Mouse (Mus musculus) heart, embryonic 14.5 days (tissue): ENCODE measurements around the gene Gipc1. TPM values are rescaled to one million over a fixed set of nuclear protein-coding genes. Genes with fewer than 3 reads are reported as not detected.
A peak's percentile ranks its signal among the peaks of the same experiment; 100 is the strongest.

ENCODE experiments used
- ATAC-seq: fragments of 200-750 bp; cut with Nextera tagmentation; 2 replicates; pipeline ENCODE4 v1.8.0; 2017; ENCODE audit warnings: low read depth, moderate TSS enrichment; ENCODE audit not compliant: insufficient number of reproducible peaks, insufficient read depth, low FRiP score
- H3K27ac ChIP-seq, 2 experiments: fragments of 200-500 bp in 1 of 2; fragments of 300-500 bp in 1 of 2; sonication (generic) in 1 of 2; replicated peaks in 1 of 2; 2 replicates each; pipeline ENCODE4 v1.5.1; 2012 to 2014; ENCODE audit warnings: low read depth in 2 of 2, low read length in 2 of 2, control low read depth in 1 of 2, mild to moderate bottlenecking in 1 of 2, mixed read lengths in 1 of 2; ENCODE audit not compliant: control insufficient read depth in 1 of 2, insufficient read depth in 1 of 2
- H3K27me3 ChIP-seq: fragments of 300-500 bp; sonication (generic); 2 replicates; pipeline ENCODE4 v1.6.1; 2014; ENCODE audit warnings: mild to moderate bottlenecking, low read length, control low read depth; ENCODE audit not compliant: control insufficient read depth, insufficient read depth
- H3K36me3 ChIP-seq: fragments of 300-500 bp; sonication (generic); 2 replicates; pipeline ENCODE4 v1.6.1; 2014; ENCODE audit warnings: mild to moderate bottlenecking, control low read depth, low read length, mixed read lengths; ENCODE audit not compliant: control insufficient read depth, insufficient read depth
- H3K4me1 ChIP-seq, 2 experiments: fragments of 200-500 bp in 1 of 2; fragments of 300-500 bp in 1 of 2; sonication (generic) in 1 of 2; 2 replicates each; pipeline ENCODE4 v1.6.1; 2012 to 2014; ENCODE audit warnings: low read length in 2 of 2, control low read depth in 1 of 2, mixed read lengths in 1 of 2; ENCODE audit not compliant: control insufficient read depth in 2 of 2, insufficient read depth in 2 of 2
- H3K4me2 ChIP-seq: fragments of 300-500 bp; sonication (generic); 2 replicates; pipeline ENCODE4 v1.6.1; 2014; ENCODE audit warnings: mild to moderate bottlenecking, low read length
- H3K4me3 ChIP-seq, 2 experiments: fragments of 200-500 bp in 1 of 2; fragments of 300-500 bp in 1 of 2; sonication (generic) in 1 of 2; 2 replicates each; pipeline ENCODE4 v1.5.1; 2012 to 2014; ENCODE audit warnings: low read length in 2 of 2, mild to moderate bottlenecking in 2 of 2, control low read depth in 1 of 2, low read depth in 1 of 2, moderate library complexity in 1 of 2; ENCODE audit not compliant: control insufficient read depth in 1 of 2, insufficient read depth in 1 of 2
- H3K9ac ChIP-seq: fragments of 300-500 bp; sonication (generic); 2 replicates; pipeline ENCODE4 v1.6.1; 2014; ENCODE audit warnings: mild to moderate bottlenecking, low read length
- H3K9me3 ChIP-seq: fragments of 300-500 bp; sonication (generic); 2 replicates; pipeline ENCODE4 v1.6.1; 2016; ENCODE audit warnings: low read length, control low read depth; ENCODE audit not compliant: control insufficient read depth
- WGBS: fragments of 180-500 bp; shearing (Covaris S2); extraction: QIAGEN DNeasy Blood & Tissue Kit; methylation state at CpG from one replicate; pipeline ENCODE4 v1.1.7; 2014; 5-methylcytosine and 5-hydroxymethylcytosine counted together
- polyA plus RNA-seq: library from polyadenylated mRNA; unstranded; fragments of >200 nt; fragmentation: Nextera tagmentation; extraction: Ambion mirVana; gene quantifications from 2 replicates; pipeline ENCODE4 v1.2.1, GENCODE M21; 2014

Gipc1 gene
- polyA plus RNA-seq, 1 experiment from 2014 or later = 139 TPM

- ATAC-seq = peak; percentile 41
- H3K4me1 ChIP-seq = peaks cover 30 to 50% of the 10 kb centered on the region in 2 experiments
- no peaks in the 10 kb centered on the region for H3K9me3 ChIP-seq
- H3K9ac ChIP-seq = 0 out of 2 replicates have a peak overlapping the region, but pooled peaks have one; percentile 12
- peaks cover 21% of the 10 kb centered on the region for H3K36me3 ChIP-seq
- peak overlapping the region; percentile 37 to 46; a peak in 2 of 4 replicates for H3K27ac ChIP-seq
- H3K4me3 ChIP-seq = no peak overlapping the region
- no peaks in the 10 kb centered on the region; the same call in 1 of the 2 replicates for H3K27me3 ChIP-seq
- H3K4me2 ChIP-seq = 0 out of 2 replicates have a peak overlapping the region, but pooled peaks have one; percentile 15
- WGBS = 6% methylated on average over 4 of the region's 4 CpGs
Observed at GRCm38 (mm10) chr8:83662421-83662826, 9.9 kb downstream of the Gipc1 start.

GRCm38 (mm10) chr8:83664096-83664495, 11.6 kb downstream of the Gipc1 start:
- Histone ChIP-seq H3K4me3 (no peak overlapping the region), H3K4me2 (no peak overlapping the region), H3K27ac (no peak overlapping the region), H3K27me3 (peaks cover 7% of the 10 kb centered on the region; the same call in 1 of the 2 replicates), H3K9me3 (no peaks in the 10 kb centered on the region), H3K36me3 (peaks cover 23% of the 10 kb centered on the region), H3K4me1 (peaks cover 43 to 61% of the 10 kb centered on the region in 2 experiments), H3K9ac (no peak overlapping the region)
- ATAC-seq = no peak
- WGBS = 92% methylated on average over 13 of the region's 13 CpGs

- H3K4me1 ChIP-seq = peaks cover 43 to 58% of the 10 kb centered on the region in 2 experiments
Observed at GRCm38 (mm10) chr8:83664931-83665625, 12.6 kb downstream of the Gipc1 start.

GRCm38 (mm10) chr8:83665969-83666865, 13.7 kb downstream of the Gipc1 start, which contains the start of gene Ptger1:
Gene Ptger1, plus strand, starts transcription at chr8:83666678.
- WGBS = 25% methylated on average over 14 of the region's 14 CpGs
- Histone ChIP-seq H3K9me3 (no peaks in the 10 kb centered on the region), H3K4me1 (peaks cover 34 to 46% of the 10 kb centered on the region in 2 experiments), H3K9ac (peak within 1 kb of the TSS; percentile 28; the same call in 1 of the 2 replicates), H3K4me2 (no peak within 1 kb of the TSS), H3K4me3 (no peak within 1 kb of the TSS), H3K36me3 (peaks cover 44% of the 10 kb centered on the region), H3K27me3 (peaks cover 7% of the 10 kb centered on the region; the same call in 1 of the 2 replicates), H3K27ac (0 out of 4 replicates have a peak within 1 kb of the TSS, but pooled peaks of 1 of the 2 experiments have one; percentile 21)
- 0 out of 2 replicates have a peak, but pooled peaks have one; percentile 13 for ATAC-seq

More at GRCm38 (mm10) chr8:83664931-83665625, 12.6 kb downstream of the Gipc1 start:
- H3K9ac ChIP-seq = no peak overlapping the region
- no peak for ATAC-seq
- H3K4me3 ChIP-seq = no peak overlapping the region
- 37% methylated on average over 2 of the region's 2 CpGs for WGBS
- no peak overlapping the region for H3K4me2 ChIP-seq
- no peak overlapping the region; a peak in 1 of 4 replicates for H3K27ac ChIP-seq
- peaks cover 7% of the 10 kb centered on the region; the same call in 1 of the 2 replicates for H3K27me3 ChIP-seq
- H3K36me3 ChIP-seq = peaks cover 33% of the 10 kb centered on the region
- H3K9me3 ChIP-seq = no peaks in the 10 kb centered on the region

- H3K4me1 ChIP-seq = peaks cover 29 to 40% of the 10 kb centered on the region in 2 experiments
- no peak for ATAC-seq
- no peak overlapping the region for H3K4me2 ChIP-seq
- H3K36me3 ChIP-seq = peaks cover 50% of the 10 kb centered on the region
- 0 out of 2 replicates have a peak overlapping the region, but pooled peaks have one; percentile 28 for H3K9ac ChIP-seq
- peaks cover 7% of the 10 kb centered on the region; the same call in 1 of the 2 replicates for H3K27me3 ChIP-seq
- H3K4me3 ChIP-seq = no peak overlapping the region
- no peaks in the 10 kb centered on the region for H3K9me3 ChIP-seq
- 87% methylated on average over 3 of the region's 3 CpGs for WGBS
- H3K27ac ChIP-seq = no peak overlapping the region
Observed at GRCm38 (mm10) chr8:83666866-83667234, 14.4 kb downstream of the Gipc1 start.

GRCm38 (mm10) chr8:83667526-83667925, 15.0 kb downstream of the Gipc1 start:
- Histone ChIP-seq H3K27ac (no peak overlapping the region), H3K27me3 (peaks cover 7% of the 10 kb centered on the region; the same call in 1 of the 2 replicates), H3K9me3 (no peaks in the 10 kb centered on the region), H3K4me3 (no peak overlapping the region), H3K4me2 (peak overlapping the region; percentile 81; the same call in 1 of the 2 replicates), H3K9ac (no peak overlapping the region), H3K4me1 (peaks cover 24 to 33% of the 10 kb centered on the region in 2 experiments), H3K36me3 (peaks cover 57% of the 10 kb centered on the region)
- WGBS = 75% methylated on average over 10 of the region's 10 CpGs
- ATAC-seq = no peak
